Mouse (Mus musculus) liver, adult 2 months (tissue): ENCODE results near the gene Agtpbp1.

Experiments
- CTCF ChIP-seq: fragments of 200-500 bp; IDR thresholded peaks from 2 replicates; pipeline ENCODE4 v1.5.1; 2011; ENCODE audit warnings: low read depth, low read length, control low read depth
- POLR2A ChIP-seq: fragments of 200-500 bp; IDR thresholded peaks from 2 replicates; pipeline ENCODE4 v1.6.1; 2011; ENCODE audit warnings: low read length, control low read depth; ENCODE audit not compliant: insufficient read depth; ENCODE audit errors: extremely low read depth

DNA sequence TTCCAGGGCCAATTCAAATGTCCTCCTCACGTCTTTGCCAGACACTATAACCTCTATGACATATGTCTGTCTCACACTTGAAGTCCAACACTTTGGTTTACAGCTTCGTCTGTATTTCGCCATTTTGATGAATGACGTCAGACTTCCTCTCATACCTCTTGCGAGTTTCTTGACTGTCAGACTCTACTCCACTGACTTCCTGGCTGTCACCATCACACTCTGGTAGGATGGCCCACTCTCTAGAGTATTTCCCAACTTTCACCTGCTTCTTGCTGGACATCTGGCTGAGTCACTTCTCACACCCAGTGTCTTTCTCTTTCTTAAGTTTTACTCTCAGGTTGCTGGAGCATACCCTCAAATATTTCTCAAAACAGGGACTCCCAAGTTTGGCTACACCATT lies 98.8 kb downstream of the Agtpbp1 start:
- TF ChIP-seq CTCF (no peak), POLR2A (no peak)
